ENCODE assay signal across 9 mouse cellular contexts in genomic region chr17:48274885-48275284, GRCm38 (mm10). TPM values are rescaled to one million over a fixed set of nuclear protein-coding genes. Genes with fewer than 3 reads are reported as not detected.
DNase-seq lines count a peak whose midpoint lies in the region; ATAC-seq and TF ChIP-seq lines count a peak whose summit lies in the region.
"Had no signal": no experiment of that assay in that cellular context is flagged by ENCODE, and none has a peak within 500 bp of the region (broad histone marks: within the 10 kb centered on the region; RNA-seq: fewer than 3 reads in every experiment).

No protein-coding gene starts in this region.

- TF ChIP-seq EP300 in liver, embryonic 14.5 days (IDR thresholded peaks at IDR 0.05; ENCODE audit: low read depth), result no peak

- no peaks in the 10 kb centered on the region for H3K9me3 ChIP-seq in liver, embryonic 14.5 days (ENCODE audit: control insufficient read depth, low read length)

- 20% methylated on average over 6 of the region's 6 CpGs for WGBS in liver, embryonic 14.5 days (ENCODE audit: insufficient replicate concordance)

- DNase-seq in 416B (ENCODE audit: low read depth) (peak; percentile 89), NIH3T3 (ENCODE audit: low read depth) (peak; percentile 93)
- peak; percentile 89 to 92 for DNase-seq in cerebellum, postnatal 14 days
- DNase-seq in gastrocnemius, adult 2 months, result peak; percentile 74
- DNase-seq in kidney, postnatal 36 days, result peak; percentile 73 to 90
- DNase-seq in liver, embryonic 14.5 days (ENCODE audit: low read depth in 3 of 3, low spot score in 3 of 3), result peak; percentile 75 to 78 (median 77)
- DNase-seq in ovary, postnatal 10 days (ENCODE audit: low spot score), result peak; percentile 58
- DNase-seq in thymus, postnatal 10 days (ENCODE audit: low spot score in 2 of 2), result peak; percentile 46 to 87

- H3K36me3 ChIP-seq in liver, embryonic 14.5 days (replicated peaks; ENCODE audit: control insufficient read depth, insufficient read depth, low read depth), result no peaks in the 10 kb centered on the region

- H3K27me3 ChIP-seq in liver, embryonic 14.5 days (ENCODE audit: control insufficient read depth, insufficient read depth, low read length), result no peaks in the 10 kb centered on the region

- intact Hi-C loops in gastrocnemius, adult 2 months (cut with DNase I), result loop anchor here (1.0 to 2.0 kb wide), 2 partner anchors 62 to 328 kb away; no protein-coding TSS in a partner anchor

- H3K4me1 ChIP-seq in liver, embryonic 14.5 days (replicated peaks; ENCODE audit: control insufficient read depth in 2 of 2, insufficient read depth in 2 of 2, low read length in 1 of 2), result peaks cover 47 to 62% of the 10 kb centered on the region in 2 experiments

- no peak overlapping the region for H3K27ac ChIP-seq in gastrocnemius, adult 2 months
- no peak overlapping the region; the same call in 1 of the 2 replicates for H3K27ac ChIP-seq in liver, embryonic 14.5 days

- TF ChIP-seq CTCF in gastrocnemius, adult 2 months (IDR thresholded peaks at IDR 0.05), result peak; percentile 85
- peak; percentile 94 for TF ChIP-seq CTCF in liver, embryonic 14.5 days (IDR thresholded peaks at IDR 0.05; ENCODE audit: low read depth)

- H3K4me2 ChIP-seq in liver, embryonic 14.5 days (ENCODE audit: low read depth), result no peak overlapping the region

- no peak overlapping the region for H3K4me3 ChIP-seq in gastrocnemius, adult 2 months
- no peak overlapping the region for H3K4me3 ChIP-seq in liver, embryonic 14.5 days (ENCODE audit: insufficient read depth in 1 of 2, low read depth in 2 of 2, low read length in 2 of 2)

- no peak for ATAC-seq in liver, embryonic 14.5 days (ENCODE audit: insufficient read depth)

- H3K9ac ChIP-seq in liver, embryonic 14.5 days (replicated peaks), result no peak overlapping the region

RNA-seq across cellular contexts. Expression of gene Treml4, which starts 10.8 kb away (rescaled TPM):
- not detected for total RNA-seq in gastrocnemius, adult 2 months (2021)
- polyA plus RNA-seq in liver, embryonic 14.5 days (2012; rRNA removed), result 4.3 and 4.6 TPM in 2 replicates
- 3.3 and 5.7 TPM in 2 replicates for polyA plus RNA-seq in liver, embryonic 14.5 days (2014; fragmentation: Nextera tagmentation; extraction: Ambion mirVana)

RNA-seq across cellular contexts. Expression of gene Treml2, which starts 24.4 kb away (rescaled TPM):
- not detected for total RNA-seq in gastrocnemius, adult 2 months (2021)
- 10.6 and 10.7 TPM in 2 replicates for polyA plus RNA-seq in liver, embryonic 14.5 days (2012; rRNA removed)
- polyA plus RNA-seq in liver, embryonic 14.5 days (2014; fragmentation: Nextera tagmentation; extraction: Ambion mirVana), result 2.1 and 2.7 TPM in 2 replicates

RNA-seq across cellular contexts. Expression of gene Trem3, which starts 27.3 kb away (rescaled TPM):
- not detected for total RNA-seq in gastrocnemius, adult 2 months (2021)
- 1.2 and 1.6 TPM in 2 replicates for polyA plus RNA-seq in liver, embryonic 14.5 days (2012; rRNA removed)
- polyA plus RNA-seq in liver, embryonic 14.5 days (2014; fragmentation: Nextera tagmentation; extraction: Ambion mirVana), result 2.8 and 4.1 TPM in 2 replicates
- polyA plus RNA-seq: heart, embryonic 16.5 days had no signal

RNA-seq across cellular contexts. Expression of gene B430306N03Rik, which starts 41.1 kb away (rescaled TPM):
- total RNA-seq in gastrocnemius, adult 2 months (2021), result not detected
- polyA plus RNA-seq in liver, embryonic 14.5 days (2012; rRNA removed), result 1.8 and 2.4 TPM in 2 replicates
- 1.9 and 2.6 TPM in 2 replicates for polyA plus RNA-seq in liver, embryonic 14.5 days (2014; fragmentation: Nextera tagmentation; extraction: Ambion mirVana)

RNA-seq across cellular contexts. Expression of gene Trem1, which starts 42.3 kb away (rescaled TPM):
- total RNA-seq in gastrocnemius, adult 2 months (2021), result not detected
- 0.32 TPM in 2 replicates for polyA plus RNA-seq in liver, embryonic 14.5 days (2012; rRNA removed)
- polyA plus RNA-seq in liver, embryonic 14.5 days (2014; fragmentation: Nextera tagmentation; extraction: Ambion mirVana), result 0.58 and 0.84 TPM in 2 replicates
